Mouse (Mus musculus) small intestine, adult 2 months (tissue): ENCODE results near the gene Sox4.

Experiments
- CTCF ChIP-seq: fragments of 200-500 bp; IDR thresholded peaks from 2 replicates; pipeline ENCODE4 v1.5.1; 2012; ENCODE audit warnings: low read depth, mild to moderate bottlenecking, control low read depth, inconsistent platforms, low read length, moderate library complexity, mixed read lengths; ENCODE audit not compliant: insufficient replicate concordance, insufficient read length; ENCODE audit errors: extremely low read depth
- POLR2A ChIP-seq: fragments of 200-500 bp; IDR thresholded peaks from 2 replicates; pipeline ENCODE4 v1.6.1; 2012; ENCODE audit warnings: low read depth, mild to moderate bottlenecking, control low read depth, inconsistent platforms, low read length, moderate library complexity

DNA sequence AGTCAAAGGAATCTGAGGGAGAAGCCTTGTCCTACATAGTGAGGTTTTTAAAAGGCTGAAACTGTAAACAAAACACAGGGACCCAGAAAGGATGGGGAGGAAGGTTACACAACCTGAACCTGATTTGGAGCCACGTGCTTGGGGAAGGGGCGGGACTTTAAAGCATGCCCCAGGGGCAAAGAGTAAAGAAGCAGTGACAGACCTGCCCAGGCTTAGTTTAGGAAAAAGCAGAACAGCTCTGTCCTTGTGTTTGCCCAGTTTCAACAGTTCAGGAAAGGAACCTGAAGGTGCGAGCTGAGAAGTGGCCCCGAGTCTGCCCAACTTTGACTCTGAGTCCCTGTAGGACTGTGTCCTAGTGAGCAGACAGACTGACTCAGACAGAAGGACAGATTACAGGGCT is 23.1 kb downstream of the Sox4 start:
- no peak for TF ChIP-seq CTCF
- TF ChIP-seq POLR2A, result no peak
